Mouse (Mus musculus) thymus, adult 18-20 months (tissue): ENCODE results near the gene Hist2h2bb.
A peak's percentile ranks its signal among the peaks of the same experiment; 100 is the strongest.
"Not testable (repeated sequence)": the region's sequence is repeated elsewhere in the genome, so short reads cannot be mapped to it uniquely, and the experiment has no call there.

Source experiments
- DNase-seq, 2 experiments: peaks; one replicate each; pipeline ENCODE4 v3.0.0; 2022; ENCODE audit warnings: mixed read lengths in 2 of 2

The Hist2h2bb gene

GRCm38 (mm10) chr3:96239949-96240798, 29.4 kb upstream of the Hist2h2bb start, which contains the start of gene Hist2h2aa2:
Gene Hist2h2aa2, minus strand, starts transcription at chr3:96240276.
- DNase-seq: peak; percentile 88 to 94

DNA sequence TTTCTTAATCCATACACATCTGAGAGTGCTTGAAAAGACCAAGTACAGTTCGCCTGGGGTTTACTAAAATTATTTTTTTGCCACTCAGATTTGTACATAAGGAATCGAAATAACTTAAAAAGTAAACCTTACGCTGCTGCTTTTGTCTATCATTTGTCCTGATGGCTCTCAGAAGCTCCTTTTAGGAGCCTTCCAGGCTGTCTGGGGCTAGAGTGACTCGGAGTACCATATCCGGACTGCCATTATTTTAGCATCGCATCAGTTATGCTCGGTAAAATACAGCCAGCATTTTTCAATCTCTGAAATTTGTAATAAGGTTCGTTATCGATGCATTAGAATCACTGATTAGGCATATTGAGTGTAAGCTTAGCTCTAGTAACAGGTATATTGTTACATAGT, 28.8 kb upstream of the Hist2h2bb start:
- no peak for DNase-seq

DNA sequence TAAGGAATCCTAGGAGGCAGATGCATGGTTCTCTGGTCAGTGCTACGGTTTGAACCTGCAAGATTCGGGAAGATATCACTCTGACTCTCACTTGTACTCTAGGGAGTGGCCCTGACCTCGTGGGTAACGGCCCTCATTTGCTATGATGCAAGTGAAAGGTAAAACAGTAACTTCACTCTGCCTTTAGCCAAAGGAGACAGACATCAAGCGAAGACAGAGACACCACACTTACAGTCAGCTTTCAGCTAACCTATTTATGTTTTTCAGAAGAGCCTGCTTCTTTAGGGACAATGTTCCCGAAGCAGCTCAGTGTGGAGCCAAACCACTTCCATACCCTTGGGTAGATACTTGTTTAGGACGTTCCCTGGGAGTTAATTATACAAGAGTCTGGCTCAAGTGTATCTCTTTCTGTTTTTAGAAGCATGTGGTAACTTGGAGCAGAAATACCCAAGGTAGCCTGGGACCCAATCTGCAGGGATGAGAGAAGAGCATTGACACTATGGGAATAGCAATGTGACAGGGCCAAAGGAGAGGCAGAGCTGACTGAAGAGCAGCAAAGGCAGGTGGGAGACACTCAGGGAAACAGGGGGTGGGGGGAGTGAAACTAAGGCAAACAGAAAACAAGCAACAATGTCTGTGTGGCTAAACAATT, 25.5 kb upstream of the Hist2h2bb start:
- DNase-seq: no peak

GRCm38 (mm10) chr3:96245003-96245886, 24.3 kb upstream of the Hist2h2bb start, which contains the start of gene Hist2h2aa1:
Gene Hist2h2aa1, plus strand, starts transcription at chr3:96245497.
- peak; percentile 79 to 86 for DNase-seq

GRCm38 (mm10) chr3:96246018-96246417, 23.5 kb upstream of the Hist2h2bb start:
- not testable (repeated sequence) for DNase-seq

DNA sequence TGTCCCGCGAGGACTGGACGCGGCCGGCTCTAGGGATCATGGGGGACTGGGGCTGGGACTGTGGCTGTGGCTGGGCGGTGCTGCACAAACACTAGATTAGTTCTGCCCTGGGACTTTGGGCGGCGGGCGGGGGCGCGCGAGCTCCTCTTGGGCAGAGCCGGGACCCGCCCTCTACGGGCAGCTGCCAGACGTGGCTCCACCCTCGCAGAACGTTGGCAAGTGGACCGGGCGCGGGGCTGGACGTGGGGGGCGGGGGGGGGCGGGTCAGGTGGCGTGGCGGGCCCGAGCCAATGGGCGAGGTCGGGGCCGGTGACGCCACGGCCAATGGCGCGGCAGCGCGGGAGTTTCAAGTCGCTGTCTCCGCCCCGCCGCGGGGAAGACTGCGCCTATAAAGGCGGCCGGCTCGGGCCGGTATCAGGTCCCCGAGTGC, 23.1 kb upstream of the Hist2h2bb start, which contains the start of gene Hist2h3c1:
Gene Hist2h3c1, plus strand, starts transcription at position 259 of the 430 bp plus-strand sequence.
- not testable (repeated sequence) for DNase-seq

DNA sequence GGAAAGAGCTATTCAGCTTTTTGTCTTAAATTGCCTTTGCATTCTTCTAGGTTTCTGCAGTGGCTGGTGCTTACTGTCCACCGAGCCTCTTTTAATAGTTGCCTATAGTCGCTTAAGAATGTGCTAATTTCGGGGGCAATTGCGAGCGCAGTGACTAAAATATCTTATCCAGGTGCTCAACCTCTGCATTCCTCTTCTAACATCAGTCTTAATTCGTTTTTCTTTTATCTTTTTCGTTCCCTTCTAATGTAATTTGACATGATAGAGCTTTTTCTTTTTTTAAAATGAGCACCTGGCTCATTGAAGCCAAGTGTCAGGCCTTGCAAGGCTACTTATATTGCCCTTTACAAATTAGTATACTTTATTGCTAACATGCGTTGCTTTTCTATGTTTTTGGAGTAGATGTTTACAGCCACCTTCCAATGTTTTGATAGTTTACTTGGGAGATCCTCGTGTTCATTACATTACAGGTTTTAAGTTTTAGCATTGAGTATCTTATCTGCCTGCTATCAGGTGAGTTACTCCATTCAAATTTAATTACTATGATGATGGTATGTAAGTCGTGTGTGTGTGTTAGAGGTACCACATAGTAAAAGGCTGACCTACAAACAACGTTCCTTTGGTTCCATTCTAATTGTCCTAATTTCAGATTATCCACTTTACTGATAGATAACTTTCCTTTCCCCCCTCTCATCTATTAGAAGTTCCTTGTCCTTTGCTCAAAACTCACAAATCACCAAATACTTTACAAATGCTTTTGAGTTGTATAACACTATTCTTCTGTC, 22.0 kb upstream of the Hist2h2bb start:
- no peak for DNase-seq

- DNase-seq: no peak
Measured at GRCm38 (mm10) chr3:96248141-96249033, 21.2 kb upstream of the Hist2h2bb start.

DNA sequence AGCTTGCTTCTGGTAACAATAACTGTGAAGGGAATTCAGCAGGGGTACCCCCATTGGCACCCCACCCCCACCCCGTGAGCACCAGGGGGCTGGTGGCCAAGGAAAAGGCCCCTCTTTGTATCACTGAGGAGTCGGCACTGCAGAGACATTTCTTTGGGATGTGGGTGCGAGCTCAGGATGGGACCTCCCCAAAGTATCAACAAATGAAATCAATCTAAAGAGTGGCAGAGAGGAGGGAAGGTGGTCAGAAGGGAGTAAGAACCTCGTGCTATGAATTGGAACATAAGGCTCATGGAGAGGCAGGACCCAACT, 20.6 kb upstream of the Hist2h2bb start:
- DNase-seq: no peak

- DNase-seq: no peak
Measured at GRCm38 (mm10) chr3:96250890-96251289, 18.7 kb upstream of the Hist2h2bb start.

DNA sequence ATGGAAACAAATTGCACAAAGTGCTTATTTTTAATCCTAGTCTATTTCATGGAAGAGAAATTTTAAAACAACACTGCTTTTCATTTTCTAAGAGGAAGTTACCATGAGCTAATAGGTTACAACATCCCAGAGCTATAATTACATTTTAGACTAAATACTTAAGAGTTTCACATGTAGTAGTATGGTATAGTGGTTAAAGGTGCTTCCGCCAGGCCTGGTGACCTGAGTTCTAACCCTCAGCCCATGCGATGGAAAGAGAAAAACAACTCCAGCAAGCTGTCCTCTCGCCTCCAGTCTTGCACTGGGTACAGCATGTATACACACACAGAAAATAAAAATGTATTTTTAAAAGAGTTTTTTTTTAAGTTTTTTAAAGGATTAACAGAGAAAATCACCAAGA, 17.8 kb upstream of the Hist2h2bb start:
- DNase-seq: no peak

- no peak for DNase-seq
Measured at GRCm38 (mm10) chr3:96254683-96255355, 14.7 kb upstream of the Hist2h2bb start.

- DNase-seq: no peak
Measured at GRCm38 (mm10) chr3:96255926-96256593, 13.5 kb upstream of the Hist2h2bb start.

DNA sequence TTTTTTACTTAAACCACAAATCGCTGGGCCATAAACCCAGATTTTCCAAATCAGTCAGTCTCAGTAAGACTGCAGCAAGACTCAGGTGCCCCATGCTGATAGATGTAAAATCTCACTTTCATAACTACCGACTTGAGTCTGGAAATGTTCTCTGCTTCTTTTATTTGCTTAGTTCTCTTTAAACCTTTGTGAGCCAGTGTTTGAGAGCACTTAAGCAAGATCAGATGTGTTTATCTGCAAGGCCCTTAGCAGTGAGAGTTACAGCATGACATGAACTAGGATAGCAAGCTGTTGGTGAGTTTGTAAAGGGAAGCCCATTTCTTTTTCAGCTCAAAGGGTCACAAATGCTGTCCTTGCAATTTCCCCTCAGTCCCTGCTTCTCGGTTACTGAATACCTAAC, 12.4 kb upstream of the Hist2h2bb start:
- DNase-seq: no peak

GRCm38 (mm10) chr3:96260220-96260619, 9.3 kb upstream of the Hist2h2bb start:
- DNase-seq: no peak

DNA sequence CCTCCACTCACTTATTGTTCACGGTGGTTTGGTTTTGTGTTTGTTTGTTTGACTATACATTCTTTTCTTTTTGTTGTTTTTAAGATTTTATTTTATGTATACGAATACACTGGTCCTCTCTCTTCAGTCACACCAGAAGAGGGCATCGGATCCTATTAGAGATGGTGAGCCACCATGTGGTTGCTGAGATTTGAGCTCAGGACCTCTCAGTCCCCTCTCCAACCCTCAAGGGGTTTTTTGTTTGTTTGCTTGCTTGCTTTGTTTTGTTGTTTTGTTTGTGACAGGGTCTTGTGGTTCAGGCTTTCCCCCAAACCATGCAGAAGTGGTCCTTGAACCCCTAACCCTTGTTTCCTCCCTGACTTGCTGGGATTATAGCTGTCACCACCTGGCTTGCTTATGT, 7.9 kb upstream of the Hist2h2bb start:
- DNase-seq: no peak

- peak; percentile 46 to 66 for DNase-seq
Measured at GRCm38 (mm10) chr3:96262216-96262875, 7.2 kb upstream of the Hist2h2bb start.

- DNase-seq: peak; percentile 83 to 94
Measured at GRCm38 (mm10) chr3:96262979-96263550, 6.5 kb upstream of the Hist2h2bb start, which contains the start of gene Hist2h4. Gene Hist2h4, minus strand, starts transcription at chr3:96263311.
